Mouse (Mus musculus): ENCODE results near the gene Nphs2.

- TF ChIP-seq POLR2A (IDR thresholded peaks at IDR 0.05; ENCODE audit: control insufficient read depth, extremely low read depth, insufficient read depth, low read length, poor library complexity) (no peak), CTCF (IDR thresholded peaks at IDR 0.05; ENCODE audit: borderline replicate concordance, control insufficient read depth, extremely low read depth, insufficient read depth, low read length, poor library complexity) (no peak)
Observed at GRCm38 (mm10) chr1:156350441-156350840, 39.9 kb downstream of the Nphs2 start.
